Mouse (Mus musculus) frontal cortex, adult 2 months (tissue): ENCODE data around the gene Exosc6. TPM values are rescaled to one million over a fixed set of nuclear protein-coding genes. Genes with fewer than 3 reads are reported as not detected.
"Not testable (repeated sequence)": the region's sequence is repeated elsewhere in the genome, so short reads cannot be mapped to it uniquely, and the experiment has no call there.

ENCODE experiments used
- DNase-seq, 2 experiments: peaks; one replicate each; pipeline ENCODE4 v3.0.0; 2022; ENCODE audit warnings: low spot score in 1 of 2; ENCODE audit errors: extremely low spot score in 1 of 2
- polyA plus RNA-seq: library from polyadenylated mRNA; depleted of rRNA; stranded (reverse); fragments of >200 nt; gene quantifications from 2 replicates; pipeline ENCODE4 v1.2.3, GENCODE M21; 2012

Exosc6 gene
- polyA plus RNA-seq, 1 experiment, result not detected

- DNase-seq, result no peak
These were observed 2.9 kb downstream of the Exosc6 start for GRCm38 (mm10) chr8:111058946-111059572.

- no peak for DNase-seq
These were observed 5.5 kb downstream of the Exosc6 start for GRCm38 (mm10) chr8:111061688-111062071.

- DNase-seq, result peak; percentile 87 to 99
These were observed 6.1 kb downstream of the Exosc6 start for GRCm38 (mm10) chr8:111062072-111062757.

GRCm38 (mm10) chr8:111062893-111063292, 6.8 kb downstream of the Exosc6 start:
- no peak for DNase-seq

- DNase-seq, result no peak
These were observed 10.2 kb downstream of the Exosc6 start for GRCm38 (mm10) chr8:111066308-111066707.

DNA sequence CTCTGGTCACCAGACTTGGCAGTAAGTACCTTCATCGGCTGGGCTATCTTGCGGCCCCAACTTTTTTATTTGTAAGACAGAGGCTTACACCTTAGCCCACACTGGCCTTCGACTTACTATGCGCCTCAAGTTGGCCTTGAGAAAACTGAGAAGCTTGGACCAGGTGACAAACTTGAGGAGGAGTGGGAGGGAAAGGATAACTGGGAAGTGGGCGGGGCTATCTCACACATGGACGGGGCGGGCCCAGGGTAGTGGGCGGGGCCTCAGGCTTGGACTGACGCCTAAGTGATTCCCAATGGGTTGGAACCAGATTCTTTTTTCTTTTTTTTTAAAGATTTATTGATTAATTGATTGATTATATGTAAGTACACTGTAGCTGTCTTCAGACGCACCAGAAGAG, 11.3 kb downstream of the Exosc6 start:
- DNase-seq, result no peak

DNA sequence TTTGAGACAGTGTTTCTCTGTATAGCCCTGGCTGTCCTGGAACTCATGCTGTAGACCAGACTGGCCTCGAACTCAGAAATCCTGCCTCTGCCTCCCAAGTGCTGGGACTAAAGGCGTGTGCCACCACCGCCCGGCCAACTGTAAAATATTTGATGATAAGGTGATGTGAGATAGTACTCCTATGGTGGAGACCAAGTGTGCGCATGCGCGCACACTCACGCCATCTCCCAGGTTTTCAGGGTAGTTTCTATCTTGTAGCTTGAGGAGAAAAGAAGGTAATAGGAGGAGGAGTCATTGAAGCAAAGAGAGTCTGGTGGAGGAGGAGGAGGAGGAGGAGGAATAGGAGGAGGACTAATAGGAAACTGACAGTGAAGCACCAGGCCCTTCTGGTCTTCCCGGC, 12.5 kb downstream of the Exosc6 start:
- DNase-seq, result not testable (repeated sequence)

GRCm38 (mm10) chr8:111075926-111076325, 19.8 kb downstream of the Exosc6 start:
- peak; percentile 32 to 66 for DNase-seq

- DNase-seq, result no peak
These were observed 23.3 kb downstream of the Exosc6 start for GRCm38 (mm10) chr8:111079461-111079860.

- no peak for DNase-seq
These were observed 23.7 kb downstream of the Exosc6 start for GRCm38 (mm10) chr8:111079861-111080271.

DNA sequence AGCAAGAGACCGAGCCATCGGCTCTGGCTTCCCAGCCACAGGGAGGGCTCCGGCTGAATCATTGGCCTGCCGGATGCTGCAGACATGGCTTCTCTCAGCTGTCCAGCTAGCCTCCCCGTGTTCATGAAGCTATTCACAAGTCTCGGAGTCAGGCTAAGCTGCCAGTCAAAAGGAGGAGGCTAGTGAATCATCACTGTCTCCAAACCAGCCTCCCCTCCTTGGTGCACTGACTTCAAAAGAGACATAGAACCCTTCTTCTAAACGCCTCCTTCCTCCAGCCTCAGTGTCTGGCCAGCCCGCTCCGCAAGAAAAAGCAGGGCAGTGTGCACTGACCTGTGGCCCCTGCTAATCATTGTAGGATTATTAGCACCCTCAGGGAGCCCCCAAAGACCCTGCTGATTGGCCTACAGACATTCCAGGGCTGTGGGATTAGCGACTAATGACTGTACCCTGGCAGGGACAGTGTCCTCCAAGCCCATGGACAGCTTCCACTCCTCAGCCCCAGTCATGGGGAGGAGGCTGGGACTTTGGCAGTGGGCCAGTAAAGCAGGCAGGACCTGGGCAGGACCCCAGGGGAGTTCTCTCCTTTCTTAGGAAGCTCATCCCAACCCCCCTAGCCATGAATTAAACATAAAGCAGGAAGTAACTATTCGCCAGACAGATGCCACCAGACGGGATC, 25.6 kb downstream of the Exosc6 start:
- no peak for DNase-seq

GRCm38 (mm10) chr8:111083936-111084335, 27.8 kb downstream of the Exosc6 start:
- DNase-seq, result not testable (repeated sequence)

DNA sequence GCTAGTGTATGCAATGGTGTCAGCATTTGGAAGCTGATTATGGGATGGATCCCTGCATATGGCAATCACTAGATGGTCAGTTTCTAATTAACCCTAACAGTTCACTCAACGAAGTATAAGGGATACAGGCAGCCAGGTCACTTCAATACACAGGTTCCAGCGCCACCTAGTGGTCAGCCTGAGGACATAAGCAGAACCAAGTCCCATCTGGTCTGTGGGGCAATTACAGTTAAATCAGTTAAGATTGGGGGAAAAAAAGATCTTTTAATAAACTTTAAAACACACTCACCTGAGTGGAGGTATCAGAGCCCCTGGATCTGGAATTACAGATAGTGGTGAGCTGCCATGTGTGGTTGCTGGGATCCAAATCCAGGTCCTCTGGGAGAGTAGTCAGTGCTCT, 34.0 kb downstream of the Exosc6 start:
- peak in 1 of 2 experiments; percentile 72 for DNase-seq

DNA sequence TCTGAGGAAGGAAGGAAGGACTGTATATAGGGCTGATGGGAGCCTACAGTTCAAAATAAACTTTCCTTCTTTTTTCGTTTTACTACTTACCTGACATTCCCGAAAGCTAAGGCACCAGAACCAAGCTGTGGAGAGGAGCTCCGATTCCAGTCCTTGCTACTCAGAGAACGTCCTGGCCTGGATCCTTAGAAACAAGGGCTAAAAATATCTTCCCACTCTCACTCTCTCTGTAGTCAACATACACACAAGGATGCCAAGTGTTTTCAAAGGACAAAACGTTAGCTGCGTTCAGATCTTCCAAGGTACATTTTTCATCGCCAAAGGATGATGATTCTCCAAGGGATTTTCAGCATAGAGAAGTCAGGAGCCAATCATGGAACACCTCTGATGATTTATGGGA, 35.6 kb downstream of the Exosc6 start:
- DNase-seq, result no peak

DNA sequence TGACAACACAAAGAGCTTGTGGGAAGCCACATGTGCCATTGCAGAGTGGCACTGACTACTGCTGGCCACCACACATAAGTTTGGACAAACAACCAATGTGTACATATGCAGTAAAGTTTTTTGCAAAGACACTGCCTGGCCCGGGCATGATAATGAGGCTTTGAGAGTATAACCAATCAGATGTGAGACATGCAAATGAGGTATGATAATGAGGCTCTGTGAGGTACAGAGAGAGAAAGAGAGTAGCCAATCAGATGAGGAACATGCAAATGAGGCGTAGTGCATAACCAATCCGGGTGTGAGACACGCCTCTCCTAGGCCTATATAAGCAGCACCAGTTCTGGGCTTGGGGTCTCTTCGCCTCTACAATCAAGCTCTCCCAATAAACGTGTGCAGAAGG, 36.2 kb downstream of the Exosc6 start, which contains the start of gene Clec18a:
Gene Clec18a, minus strand, starts transcription at position 101 of the 400 bp plus-strand sequence.
- DNase-seq, result not testable (repeated sequence)

- DNase-seq, result peak; percentile 74 to 88
These were observed 38.0 kb downstream of the Exosc6 start, which contains the start of gene Pdpr for GRCm38 (mm10) chr8:111093865-111094718. TSS of gene Pdpr (plus strand) at chr8:111094630.

DNA sequence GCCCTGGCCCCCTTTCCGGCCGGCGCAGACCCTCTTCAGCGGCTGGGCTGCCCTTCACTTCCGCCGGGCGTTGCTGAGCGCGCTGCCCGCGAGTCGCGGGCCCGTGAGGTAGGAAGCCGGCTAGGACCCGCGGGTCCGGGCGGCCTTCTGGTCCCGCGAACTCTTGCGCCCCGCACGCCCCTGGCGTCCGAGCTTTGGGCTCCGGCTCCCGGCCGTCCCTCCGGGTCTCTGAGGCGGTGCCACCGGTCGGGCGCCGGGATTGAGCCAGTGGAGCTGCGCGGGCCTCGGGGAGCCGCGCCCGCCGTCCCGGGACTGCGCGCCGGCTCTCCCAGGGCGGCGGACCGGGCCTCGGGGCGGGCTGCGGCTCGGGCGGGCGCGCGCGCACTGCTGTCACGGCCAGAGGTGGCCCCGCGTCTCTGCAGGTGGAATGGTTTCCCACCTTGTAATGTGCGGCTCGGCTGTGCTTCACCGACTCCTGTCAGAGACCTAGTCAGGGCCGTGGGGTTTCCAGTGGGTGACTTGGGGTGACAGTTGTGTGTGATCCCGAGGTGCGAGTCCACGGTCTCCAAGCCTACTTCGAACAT, 38.7 kb downstream of the Exosc6 start:
- DNase-seq, result not testable (repeated sequence)
